Mouse (Mus musculus): ENCODE measurements around the gene F3. TPM values are rescaled to one million over a fixed set of nuclear protein-coding genes. Genes with fewer than 3 reads are reported as not detected.

F3 gene
- not detected for polyA plus RNA-seq (2017; shearing (Covaris generic))

- ATAC-seq: peak; percentile 26
Observed at GRCm38 (mm10) chr3:121722971-121723844, at the start of gene F3. Gene F3 (plus strand): TSS chr3:121723537.

GRCm38 (mm10) chr3:121678935-121679334, 44.4 kb upstream of the F3 start:
- ATAC-seq: no peak

- no peak for ATAC-seq
Observed at GRCm38 (mm10) chr3:121679443-121679842, 43.9 kb upstream of the F3 start.

GRCm38 (mm10) chr3:121680187-121680586, 43.1 kb upstream of the F3 start:
- no peak for ATAC-seq

GRCm38 (mm10) chr3:121682439-121683411, 40.6 kb upstream of the F3 start:
- ATAC-seq: no peak

- ATAC-seq: no peak
Observed at GRCm38 (mm10) chr3:121684552-121684951, 38.8 kb upstream of the F3 start.

GRCm38 (mm10) chr3:121684963-121685362, 38.4 kb upstream of the F3 start:
- no peak for ATAC-seq

- ATAC-seq: no peak
Observed at GRCm38 (mm10) chr3:121685985-121686384, 37.4 kb upstream of the F3 start.

GRCm38 (mm10) chr3:121686408-121686911, 36.9 kb upstream of the F3 start:
- ATAC-seq: no peak

GRCm38 (mm10) chr3:121687741-121688140, 35.6 kb upstream of the F3 start:
- ATAC-seq: no peak

- no peak for ATAC-seq
Observed at GRCm38 (mm10) chr3:121689029-121689428, 34.3 kb upstream of the F3 start.

- ATAC-seq: no peak
Observed at GRCm38 (mm10) chr3:121689697-121690096, 33.6 kb upstream of the F3 start.

- ATAC-seq: no peak
Observed at GRCm38 (mm10) chr3:121693001-121693730, 30.2 kb upstream of the F3 start.

GRCm38 (mm10) chr3:121693746-121694145, 29.6 kb upstream of the F3 start:
- no peak for ATAC-seq

- no peak for ATAC-seq
Observed at GRCm38 (mm10) chr3:121697169-121697568, 26.2 kb upstream of the F3 start.

- ATAC-seq: no peak
Observed at GRCm38 (mm10) chr3:121699401-121699800, 23.9 kb upstream of the F3 start.

- no peak for ATAC-seq
Observed at GRCm38 (mm10) chr3:121699849-121700248, 23.5 kb upstream of the F3 start.

- ATAC-seq: no peak
Observed at GRCm38 (mm10) chr3:121700364-121700952, 22.9 kb upstream of the F3 start.

- no peak for ATAC-seq
Observed at GRCm38 (mm10) chr3:121703155-121703879, 20.0 kb upstream of the F3 start.

- no peak for ATAC-seq
Observed at GRCm38 (mm10) chr3:121703880-121704243, 19.5 kb upstream of the F3 start.

- ATAC-seq: no peak
Observed at GRCm38 (mm10) chr3:121706087-121706486, 17.2 kb upstream of the F3 start.

Measured in CD4-positive, CD25-positive, alpha-beta regulatory T cell, adult 4 months (primary cell).